Mouse (Mus musculus) lung, adult 18-20 months (tissue): ENCODE data around the gene Csnk1g1.
A peak's percentile ranks its signal among the peaks of the same experiment; 100 is the strongest.

Experiments used
- DNase-seq, 2 experiments: peaks; one replicate each; pipeline ENCODE4 v3.0.0; 2022; ENCODE audit warnings: mixed read lengths in 2 of 2

Gene Csnk1g1

GRCm38 (mm10) chr9:65998965-65999364 is 90.2 kb downstream of the Csnk1g1 start:
- peak in 1 of 2 experiments; percentile 1 for DNase-seq

- DNase-seq, result peak; percentile 3 to 14
Measured at GRCm38 (mm10) chr9:66004380-66004779, 95.7 kb downstream of the Csnk1g1 start.

- DNase-seq, result no peak
Measured at GRCm38 (mm10) chr9:66007603-66008202, 99.0 kb downstream of the Csnk1g1 start.

GRCm38 (mm10) chr9:66020601-66021000 is 111.9 kb downstream of the Csnk1g1 start:
- DNase-seq, result no peak

- no peak for DNase-seq
Measured at GRCm38 (mm10) chr9:66038082-66038481, 129.4 kb downstream of the Csnk1g1 start.

GRCm38 (mm10) chr9:66038581-66038980 is 129.9 kb downstream of the Csnk1g1 start:
- no peak for DNase-seq

- DNase-seq, result no peak
Measured at GRCm38 (mm10) chr9:66039290-66039689, 130.6 kb downstream of the Csnk1g1 start.

- no peak for DNase-seq
Measured at GRCm38 (mm10) chr9:66040801-66041200, 132.1 kb downstream of the Csnk1g1 start.

GRCm38 (mm10) chr9:66042331-66042730 is 133.6 kb downstream of the Csnk1g1 start:
- peak in 1 of 2 experiments; percentile 11 for DNase-seq

GRCm38 (mm10) chr9:66043241-66043640 is 134.5 kb downstream of the Csnk1g1 start:
- DNase-seq, result no peak

GRCm38 (mm10) chr9:66049931-66050601 is 141.3 kb downstream of the Csnk1g1 start:
- DNase-seq, result no peak

GRCm38 (mm10) chr9:66051493-66051892 is 142.8 kb downstream of the Csnk1g1 start:
- no peak for DNase-seq

- DNase-seq, result no peak
Measured at GRCm38 (mm10) chr9:66052731-66053130, 144.0 kb downstream of the Csnk1g1 start.

GRCm38 (mm10) chr9:66053620-66054019 is 144.9 kb downstream of the Csnk1g1 start:
- no peak for DNase-seq

- DNase-seq, result peak; percentile 98
Measured at GRCm38 (mm10) chr9:66059583-66060307, 151.0 kb downstream of the Csnk1g1 start, which contains the start of gene Ppib. Ppib (plus strand) TSS chr9:66060222.

- no peak for DNase-seq
Measured at GRCm38 (mm10) chr9:66060308-66060647, 151.6 kb downstream of the Csnk1g1 start.

GRCm38 (mm10) chr9:66060986-66061385 is 152.3 kb downstream of the Csnk1g1 start:
- DNase-seq, result peak in 1 of 2 experiments; percentile 2

GRCm38 (mm10) chr9:66061656-66062055 is 152.9 kb downstream of the Csnk1g1 start:
- DNase-seq, result peak in 1 of 2 experiments; percentile 2

GRCm38 (mm10) chr9:66063446-66063845 is 154.7 kb downstream of the Csnk1g1 start:
- DNase-seq, result no peak

GRCm38 (mm10) chr9:66064316-66064715 is 155.6 kb downstream of the Csnk1g1 start:
- DNase-seq, result peak in 1 of 2 experiments; percentile 3

GRCm38 (mm10) chr9:66066791-66067190 is 158.1 kb downstream of the Csnk1g1 start:
- DNase-seq, result peak in 1 of 2 experiments; percentile 3

- DNase-seq, result peak; percentile 42 to 46
Measured at GRCm38 (mm10) chr9:66067542-66067941, 158.8 kb downstream of the Csnk1g1 start.

- peak in 1 of 2 experiments; percentile 1 for DNase-seq
Measured at GRCm38 (mm10) chr9:66068056-66068455, 159.3 kb downstream of the Csnk1g1 start.

GRCm38 (mm10) chr9:66068971-66069391 is 160.3 kb downstream of the Csnk1g1 start:
- peak; percentile 35 to 42 for DNase-seq
